Mouse (Mus musculus): Measurements from ENCODE around the gene Vmn1r168. TPM values are rescaled to one million over a fixed set of nuclear protein-coding genes. Genes with fewer than 3 reads are reported as not detected.
"Not testable (repeated sequence)": the region's sequence is repeated elsewhere in the genome, so short reads cannot be mapped to it uniquely, and the experiment has no call there.

Vmn1r168 gene
- not detected in 2 replicates for polyA plus RNA-seq (2016; fragmentation: Nextera tagmentation; extraction: Ambion mirVana)

- not testable (repeated sequence) for H3K27me3 ChIP-seq (ENCODE audit: insufficient read depth, poor library complexity, severe bottlenecking); DNase-seq (ENCODE audit: low spot score); H3K4me3 ChIP-seq; H3K36me3 ChIP-seq; H3K27ac ChIP-seq; H3K4me1 ChIP-seq (replicated peaks)
- WGBS: no CpG with 5 or more reads among the region's 1 CpGs
- peaks cover 30% of the 10 kb centered on the region for H3K9me3 ChIP-seq
Observed at GRCm38 (mm10) chr7:23539432-23539831, at the start of gene Vmn1r168. Gene Vmn1r168 (plus strand): TSS chr7:23539732.

- DNase-seq (ENCODE audit: low spot score); H3K27ac ChIP-seq; H3K4me1 ChIP-seq (replicated peaks); H3K27me3 ChIP-seq (ENCODE audit: insufficient read depth, poor library complexity, severe bottlenecking); H3K4me3 ChIP-seq; H3K36me3 ChIP-seq: not testable (repeated sequence)
- 89% methylated on average over 2 of the region's 2 CpGs for WGBS
- peaks cover 55% of the 10 kb centered on the region for H3K9me3 ChIP-seq
Observed at GRCm38 (mm10) chr7:23507106-23507505, 32.4 kb upstream of the Vmn1r168 start, which contains the start of gene Vmn1r167. Gene Vmn1r167 (minus strand): TSS chr7:23507206.

GRCm38 (mm10) chr7:23575226-23575625 lies 35.7 kb downstream of the Vmn1r168 start, which contains the start of gene Vmn1r169:
Gene Vmn1r169 (plus strand): TSS chr7:23575526.
- H3K4me1 ChIP-seq (replicated peaks); DNase-seq (ENCODE audit: low spot score); H3K27me3 ChIP-seq (ENCODE audit: insufficient read depth, poor library complexity, severe bottlenecking); H3K27ac ChIP-seq; H3K36me3 ChIP-seq; H3K4me3 ChIP-seq: not testable (repeated sequence)
- WGBS: 65% methylated on average over 1 of the region's 2 CpGs
- H3K9me3 ChIP-seq: peaks cover 17% of the 10 kb centered on the region

Other genes starting within 250 kb of the Vmn1r168 start
- gene Nlrp4e, start 238.5 kb upstream of the Vmn1r168 start, polyA plus RNA-seq (2016; fragmentation: Nextera tagmentation; extraction: Ambion mirVana): not detected in 2 replicates
- not detected in 2 replicates for gene Nlrp5, start 153.8 kb upstream of the Vmn1r168 start, polyA plus RNA-seq (2016; fragmentation: Nextera tagmentation; extraction: Ambion mirVana)
- not detected in 2 replicates for gene Vmn1r167, start 32.5 kb upstream of the Vmn1r168 start, polyA plus RNA-seq (2016; fragmentation: Nextera tagmentation; extraction: Ambion mirVana)
- gene Vmn1r169, start 35.8 kb downstream of the Vmn1r168 start, polyA plus RNA-seq (2016; fragmentation: Nextera tagmentation; extraction: Ambion mirVana): not detected in 2 replicates
- not detected in 2 replicates for gene Vmn1r170, start 66.4 kb downstream of the Vmn1r168 start, polyA plus RNA-seq (2016; fragmentation: Nextera tagmentation; extraction: Ambion mirVana)
- not detected in 2 replicates for gene Vmn1r171, start 91.0 kb downstream of the Vmn1r168 start, polyA plus RNA-seq (2016; fragmentation: Nextera tagmentation; extraction: Ambion mirVana)
- gene Vmn1r172, start 118.6 kb downstream of the Vmn1r168 start, polyA plus RNA-seq (2016; fragmentation: Nextera tagmentation; extraction: Ambion mirVana): not detected in 2 replicates
- gene Vmn1r173, start 161.0 kb downstream of the Vmn1r168 start, polyA plus RNA-seq (2016; fragmentation: Nextera tagmentation; extraction: Ambion mirVana): not detected in 2 replicates
- not detected in 2 replicates for gene Vmn1r174, start 212.5 kb downstream of the Vmn1r168 start, polyA plus RNA-seq (2016; fragmentation: Nextera tagmentation; extraction: Ambion mirVana)